Mouse (Mus musculus): ENCODE data around the gene Hdac9.

DNA sequence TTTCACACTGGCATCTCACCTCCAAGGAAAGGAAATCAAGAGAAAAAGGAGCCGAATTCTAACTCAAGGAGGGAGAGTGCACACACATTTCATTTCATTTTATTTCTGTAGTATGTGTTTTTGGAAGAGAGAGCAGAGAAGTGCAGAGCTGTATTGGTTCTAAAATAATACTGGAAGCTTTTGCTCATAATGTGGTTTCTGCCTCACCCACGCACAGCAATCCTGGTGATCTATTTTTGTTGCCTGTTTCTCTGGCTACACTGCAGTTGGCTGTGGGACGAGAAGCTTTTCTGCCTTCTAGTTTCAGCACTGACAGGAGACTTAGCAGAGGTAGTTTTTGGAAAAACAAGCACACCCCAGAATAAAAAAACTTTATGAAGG is 387.7 kb downstream of the Hdac9 start:
- no peak for TF ChIP-seq CTCF (IDR thresholded peaks at IDR 0.05; ENCODE audit: low read depth, low read length)
- no peak for TF ChIP-seq GATA1 (IDR thresholded peaks at IDR 0.05; ENCODE audit: borderline replicate concordance, low read length)
- no peak for TF ChIP-seq POLR2AphosphoS5 (IDR thresholded peaks at IDR 0.05; ENCODE audit: insufficient replicate concordance, low read depth, low read length)
